Mouse (Mus musculus) cerebellum, adult 2 months (tissue): ENCODE data around the gene Slc2a9.

Experiments
- CTCF ChIP-seq: fragments of 200-500 bp; IDR thresholded peaks from 2 replicates; pipeline ENCODE4 v1.5.1; 2011; ENCODE audit warnings: low read depth, mild to moderate bottlenecking, control low read depth, low read length, moderate library complexity, borderline replicate concordance; ENCODE audit not compliant: insufficient read depth
- POLR2A ChIP-seq: fragments of 200-500 bp; IDR thresholded peaks from 2 replicates; pipeline ENCODE4 v1.6.1; 2011; ENCODE audit warnings: low read length, control low read depth, borderline replicate concordance; ENCODE audit not compliant: insufficient read depth

DNA sequence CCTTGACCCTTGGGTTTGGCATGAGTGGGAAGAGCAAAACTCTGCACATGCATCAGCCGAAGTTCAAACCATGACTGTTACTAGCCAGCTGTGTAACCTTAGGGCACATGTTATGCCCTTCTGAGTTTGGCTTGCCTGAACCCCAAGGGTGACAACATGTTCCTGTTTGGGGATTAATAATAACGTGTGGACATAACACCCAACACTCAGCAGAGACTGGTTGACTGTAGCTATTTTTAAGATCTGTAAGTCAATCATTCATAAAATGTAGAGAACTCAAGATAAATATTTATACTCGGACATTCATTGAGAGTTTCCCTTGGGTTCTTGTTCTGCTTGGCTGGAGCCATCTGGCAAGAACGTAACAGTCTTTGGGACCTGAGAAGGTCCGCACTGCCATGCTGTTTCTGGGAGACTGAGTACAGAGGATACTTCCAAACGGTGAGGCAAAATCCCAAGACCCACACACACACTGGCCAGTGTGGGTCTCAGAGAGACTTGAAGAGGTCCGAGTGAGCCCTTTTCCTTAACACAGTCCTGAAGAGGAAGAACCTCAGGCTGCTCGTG lies 6.4 kb downstream of the Slc2a9 start:
- TF ChIP-seq CTCF (no peak), POLR2A (no peak)
